Mouse (Mus musculus): ENCODE results near the gene Pcgf2. TPM values are rescaled to one million over a fixed set of nuclear protein-coding genes. Genes with fewer than 3 reads are reported as not detected.
"Not testable (repeated sequence)": the region's sequence is repeated elsewhere in the genome, so short reads cannot be mapped to it uniquely, and the experiment has no call there.

Gene Pcgf2
- total RNA-seq, 1 experiment from 2014 or later = 0.82 TPM

DNA sequence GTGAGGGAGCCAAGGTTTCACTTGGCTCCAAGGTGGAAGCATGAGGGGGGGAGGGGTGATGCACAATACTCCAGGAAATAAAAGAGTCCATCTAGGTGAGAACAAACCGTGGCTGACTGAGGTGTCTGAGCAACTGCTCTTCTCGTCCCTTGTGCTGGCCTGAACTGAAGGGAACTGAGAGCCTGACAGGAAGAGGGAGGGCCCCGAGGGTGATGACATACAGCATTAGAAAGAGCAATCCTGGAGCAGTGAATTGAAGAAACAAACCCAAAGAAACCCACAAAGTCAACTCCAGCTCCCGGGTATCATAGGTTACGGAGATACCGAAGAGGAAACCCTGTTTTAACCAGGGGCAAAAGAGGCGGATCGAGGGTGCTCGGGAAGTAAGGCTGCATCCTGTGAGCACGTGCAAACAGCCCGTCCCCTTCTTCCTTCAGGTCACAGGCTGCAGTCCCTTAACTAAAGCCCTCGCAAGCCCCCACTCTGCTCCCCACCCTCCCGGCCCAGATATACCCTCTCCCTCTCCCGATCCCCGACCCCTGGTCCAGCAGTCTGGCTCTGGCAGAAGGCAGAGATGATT, 18.1 kb upstream of the Pcgf2 start:
- ATAC-seq (replicated peaks; ENCODE audit: low read depth, poor library complexity, severe bottlenecking) = peak; percentile 65

DNA sequence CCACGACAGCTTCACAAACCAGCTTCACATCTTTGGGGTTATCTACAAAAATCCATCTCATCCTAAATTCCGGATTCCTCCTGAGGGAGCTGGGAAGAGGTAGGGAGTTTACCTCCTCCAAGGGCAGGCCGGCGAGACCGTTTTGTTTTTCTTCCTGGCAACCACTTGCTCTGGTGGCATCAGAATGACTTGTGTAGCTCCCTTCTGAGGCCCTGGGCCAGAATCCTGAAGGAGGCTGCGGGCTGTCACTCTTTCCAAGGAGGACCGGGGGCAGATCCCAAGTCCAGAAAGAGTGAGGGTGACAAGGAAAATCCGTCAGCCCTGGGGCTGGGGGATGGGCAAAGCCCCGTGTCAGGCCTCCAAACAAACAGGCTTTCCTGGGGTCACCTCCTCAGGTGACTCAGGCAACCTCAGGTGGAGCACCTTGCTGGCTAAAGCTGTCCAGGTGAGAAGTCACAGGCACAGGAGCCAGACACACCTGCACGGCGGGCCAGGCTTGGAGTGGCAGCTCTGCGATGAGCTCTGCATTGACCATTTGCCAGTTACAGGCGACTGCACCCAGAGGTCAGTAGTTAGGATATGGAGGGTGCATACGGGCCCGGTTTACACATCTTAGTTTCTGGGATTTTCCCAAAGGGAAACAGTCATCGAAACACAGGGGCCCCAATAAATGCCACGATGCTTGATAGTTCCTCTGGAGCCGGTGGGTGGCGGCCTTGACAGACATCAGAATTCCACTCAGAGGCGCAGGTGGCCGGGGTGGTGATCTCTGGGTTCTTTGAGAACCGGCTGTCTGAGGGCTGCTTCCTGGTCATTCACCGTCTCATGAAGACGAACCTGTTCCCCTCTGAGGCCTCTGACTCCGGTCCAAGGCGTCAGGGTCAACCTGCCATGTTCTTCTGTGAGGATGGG, 17.3 kb upstream of the Pcgf2 start:
- ATAC-seq (replicated peaks; ENCODE audit: low read depth, poor library complexity, severe bottlenecking) = no peak

DNA sequence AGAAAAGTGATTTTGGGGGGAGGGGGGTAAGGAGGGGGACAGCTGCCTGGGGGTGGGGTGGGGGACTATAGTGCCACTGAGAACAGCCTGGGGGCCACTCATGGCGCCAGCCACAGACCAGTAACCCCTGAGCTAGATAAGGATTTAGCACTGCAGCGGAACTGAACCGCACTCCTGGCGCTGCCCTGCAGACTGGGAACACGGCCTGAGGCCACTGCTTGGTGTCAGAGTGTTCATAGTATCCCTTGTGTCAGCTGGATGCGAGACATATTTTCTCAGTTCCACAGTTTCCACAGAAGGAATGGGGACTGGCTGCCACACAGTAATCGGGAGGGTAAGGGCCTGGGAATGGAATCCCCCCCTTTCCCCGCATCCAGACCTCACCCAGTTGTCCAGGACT, 15.7 kb upstream of the Pcgf2 start:
- no peak for ATAC-seq (replicated peaks; ENCODE audit: low read depth, poor library complexity, severe bottlenecking)

DNA sequence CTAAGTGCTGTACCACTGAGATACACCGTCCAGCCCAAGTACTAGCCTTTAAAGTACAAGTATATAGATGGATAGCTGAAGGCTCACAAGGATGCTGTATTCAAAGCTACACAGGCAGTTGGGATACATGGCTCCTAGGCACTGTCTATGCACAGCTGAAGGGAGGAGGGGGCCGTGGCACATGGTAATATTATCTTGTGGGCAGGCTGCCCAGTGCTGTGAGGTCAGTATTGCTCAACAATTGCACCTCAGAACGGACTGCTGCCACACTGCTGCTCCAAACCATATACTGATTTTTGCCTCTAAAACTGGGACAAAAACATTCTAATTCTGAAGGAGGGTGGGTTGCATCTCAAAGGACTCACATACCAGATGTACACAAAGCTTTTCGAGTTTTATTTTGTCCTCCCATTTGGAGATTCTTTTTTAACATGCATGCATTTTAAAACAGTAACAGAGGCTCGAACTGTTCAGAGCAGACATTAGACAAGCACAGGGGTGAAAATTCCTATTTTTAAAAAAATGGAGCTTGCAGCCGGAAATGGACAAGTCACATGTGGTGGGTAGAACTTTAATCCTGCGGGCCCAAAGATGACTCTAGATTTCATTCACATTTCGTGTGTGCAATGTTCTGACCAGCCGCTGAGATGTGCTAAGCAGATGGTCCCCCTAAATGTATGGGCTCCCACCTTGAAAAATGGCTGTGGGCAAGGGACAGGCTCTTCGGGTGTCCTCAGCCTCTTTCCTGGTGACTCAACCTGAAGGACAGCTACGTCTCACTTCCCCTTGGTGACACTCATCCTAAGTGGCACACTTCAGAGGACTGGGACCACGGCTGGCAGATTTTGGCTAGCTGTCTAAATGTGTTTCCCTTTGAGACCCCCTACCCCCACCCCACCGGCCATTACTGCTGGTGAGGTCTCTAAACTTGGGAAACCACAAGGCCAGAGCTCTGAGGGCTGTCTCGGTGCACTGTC, 14.8 kb upstream of the Pcgf2 start:
- ATAC-seq (replicated peaks; ENCODE audit: low read depth, poor library complexity, severe bottlenecking) = no peak

DNA sequence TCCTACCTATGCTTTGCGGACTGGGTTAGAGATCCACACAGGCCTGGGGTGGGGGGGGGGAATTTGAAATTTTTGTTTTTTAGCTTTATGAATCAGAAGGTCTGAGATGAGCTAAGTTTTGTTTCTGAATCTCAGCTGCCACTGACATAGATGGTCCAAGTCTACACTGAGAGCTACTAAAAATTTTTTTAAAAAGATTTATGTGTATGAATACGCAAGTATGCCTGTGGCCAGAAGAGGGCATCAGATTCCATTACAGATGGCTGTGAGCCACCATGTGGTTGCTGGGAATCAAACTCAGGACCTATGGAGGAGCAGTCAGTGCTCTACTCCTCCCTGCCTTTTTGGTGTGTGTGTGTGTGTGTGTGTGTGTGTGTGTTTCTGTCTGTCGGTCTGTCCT, 14.1 kb upstream of the Pcgf2 start:
- no peak for ATAC-seq (replicated peaks; ENCODE audit: low read depth, poor library complexity, severe bottlenecking)

DNA sequence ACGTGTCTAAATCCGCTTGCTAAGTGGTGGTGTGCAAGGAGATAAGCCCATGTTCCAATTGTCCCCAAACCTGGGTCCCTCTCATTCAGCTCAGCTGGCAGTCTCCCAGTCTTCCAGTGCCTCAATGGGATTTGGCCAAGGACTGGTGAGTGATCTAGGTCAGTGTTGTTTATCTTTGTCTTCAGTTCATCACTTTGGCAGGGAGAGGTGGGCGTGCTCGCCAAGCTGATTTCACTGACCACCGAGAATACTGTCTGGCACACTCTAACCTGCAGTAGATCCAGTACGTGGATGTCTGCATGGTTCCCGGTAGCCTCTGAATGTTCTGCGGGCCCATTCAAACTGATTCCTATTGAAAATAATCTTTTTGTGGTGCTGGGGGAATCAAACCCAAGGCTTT, 13.6 kb upstream of the Pcgf2 start:
- no peak for ATAC-seq (replicated peaks; ENCODE audit: low read depth, poor library complexity, severe bottlenecking)

DNA sequence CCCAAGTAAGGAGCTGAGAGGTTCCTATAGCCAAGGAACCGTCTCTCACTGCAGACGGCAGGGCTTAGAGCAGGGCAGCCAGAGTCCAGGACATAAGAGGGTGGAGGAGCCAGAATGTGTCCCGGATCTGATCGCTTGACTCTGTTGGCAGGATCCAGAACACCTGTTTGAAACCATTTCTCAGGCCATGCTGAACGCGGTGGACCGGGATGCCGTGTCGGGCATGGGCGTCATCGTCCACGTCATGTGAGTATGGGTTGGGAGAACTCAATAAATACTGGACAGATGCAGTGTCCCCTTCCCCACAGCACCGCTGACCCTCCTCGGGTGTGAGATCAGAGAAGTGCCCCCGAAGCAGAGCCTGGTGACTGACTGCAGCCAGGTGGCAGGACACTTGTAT, 12.0 kb upstream of the Pcgf2 start:
- ATAC-seq (replicated peaks; ENCODE audit: low read depth, poor library complexity, severe bottlenecking) = no peak

DNA sequence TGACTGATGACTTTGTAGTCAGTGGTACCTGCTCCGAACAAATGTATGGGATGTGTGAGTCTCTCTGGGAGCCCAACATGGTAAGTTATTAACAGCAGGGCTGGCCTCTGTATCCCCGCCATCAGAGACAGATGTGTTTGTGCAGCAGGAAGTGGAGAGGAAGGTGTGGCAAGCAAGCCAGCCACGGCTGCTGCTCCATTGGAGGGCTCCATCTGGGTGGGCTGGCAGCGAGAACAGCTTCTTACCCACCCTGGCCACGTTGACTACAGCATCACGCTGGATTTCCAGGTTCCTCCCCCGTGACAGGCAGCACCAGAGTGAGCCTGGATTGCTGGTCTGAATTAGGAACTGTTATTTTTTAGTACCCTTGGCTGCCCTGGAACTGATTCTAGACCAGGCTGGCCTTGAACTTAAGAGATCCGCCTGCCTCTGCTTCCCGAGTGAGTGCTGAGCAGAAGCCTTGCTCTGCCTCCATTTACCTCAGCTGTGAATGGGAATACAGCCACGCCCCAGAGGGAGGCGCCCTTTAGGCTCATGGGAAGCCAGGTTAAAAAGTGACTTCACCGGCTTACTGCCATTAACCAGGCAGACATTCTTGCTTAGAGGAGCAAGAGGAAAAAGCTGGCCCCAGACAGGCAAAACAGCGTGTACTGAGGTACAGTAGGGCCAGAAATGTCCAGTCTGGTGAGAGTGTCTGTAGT, 11.1 kb upstream of the Pcgf2 start:
- ATAC-seq (replicated peaks; ENCODE audit: low read depth, poor library complexity, severe bottlenecking) = 0 out of 2 replicates have a peak, but pooled peaks have one; percentile 30

DNA sequence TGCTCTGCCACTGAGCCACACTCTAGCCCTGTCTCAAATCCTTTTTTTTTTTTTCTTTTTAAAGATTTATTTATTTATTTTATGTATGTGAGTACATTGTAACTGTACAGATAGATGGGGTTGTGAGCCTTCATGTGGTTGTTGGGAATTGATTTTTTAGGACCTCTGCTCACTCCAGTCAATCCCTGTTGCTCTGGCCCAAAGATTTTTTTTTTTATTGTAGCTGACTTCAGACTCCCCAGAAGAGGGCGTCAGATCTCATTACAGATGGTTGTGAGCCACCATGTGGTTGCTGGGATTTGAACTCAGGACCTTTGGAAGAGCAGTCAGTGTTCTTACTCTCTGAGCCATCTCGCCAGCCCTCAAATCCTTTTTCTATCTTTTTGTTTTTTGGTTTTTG, 9.8 kb upstream of the Pcgf2 start:
- ATAC-seq (replicated peaks; ENCODE audit: low read depth, poor library complexity, severe bottlenecking) = not testable (repeated sequence)

DNA sequence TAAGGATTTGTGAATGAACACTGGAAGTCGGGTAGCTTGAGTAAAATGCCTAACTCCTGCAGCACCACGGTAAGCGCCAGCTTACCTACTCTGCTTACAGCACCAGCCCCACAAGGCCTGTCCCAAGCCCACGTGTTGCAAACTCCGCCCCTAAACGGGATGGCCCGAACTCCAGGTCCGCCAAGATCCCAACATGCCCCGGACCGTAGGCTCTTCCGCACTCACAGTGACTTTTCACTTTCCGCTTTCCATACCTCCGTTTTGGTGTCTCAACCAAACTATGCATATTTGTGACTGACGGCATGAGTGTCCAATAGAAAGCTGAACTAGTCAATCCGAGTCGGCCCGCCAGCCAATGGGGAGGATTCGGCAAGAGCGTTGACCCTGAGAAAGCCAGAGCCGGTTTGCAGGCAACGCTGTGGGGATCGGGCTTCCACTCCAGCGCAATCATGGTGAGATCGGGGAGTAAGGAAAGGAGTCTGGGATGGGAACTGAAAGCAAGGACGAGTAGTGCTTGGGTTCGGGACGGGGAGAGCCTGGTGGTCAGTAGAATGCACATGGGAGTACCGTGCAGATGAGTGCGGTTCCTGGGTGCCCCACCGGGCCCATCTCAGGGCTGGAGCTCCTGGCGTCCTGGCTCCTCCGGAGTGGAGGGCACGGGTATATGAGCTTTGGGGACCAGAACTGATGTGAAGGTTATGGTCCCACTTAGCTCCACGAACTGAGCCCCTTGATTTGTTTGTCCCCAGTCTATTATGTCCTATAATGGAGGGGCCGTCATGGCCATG, 2.9 kb upstream of the Pcgf2 start, which contains the start of gene Psmb3:
Gene Psmb3 (plus strand): TSS at position 361 of the 788 bp plus-strand sequence.
- peak; percentile 83 for ATAC-seq (replicated peaks; ENCODE audit: low read depth, poor library complexity, severe bottlenecking)

DNA sequence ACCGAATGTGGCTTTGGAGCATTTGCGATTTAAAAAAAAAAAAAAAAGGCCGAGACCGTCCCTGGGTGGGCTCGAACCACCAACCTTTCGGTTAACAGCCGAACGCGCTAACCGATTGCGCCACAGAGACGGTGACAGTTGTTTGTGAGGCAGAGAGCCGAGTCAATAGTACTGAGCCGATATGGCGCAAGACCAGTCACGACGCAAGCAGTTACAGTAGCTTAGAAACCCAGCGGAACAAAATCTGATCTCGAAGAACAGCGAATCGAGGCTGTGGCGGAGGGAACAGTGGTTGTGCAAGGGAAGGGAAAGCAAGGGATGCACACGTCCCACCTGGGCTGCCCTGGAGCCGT, 2.1 kb upstream of the Pcgf2 start:
- ATAC-seq (replicated peaks; ENCODE audit: low read depth, poor library complexity, severe bottlenecking) = peak; percentile 43

DNA sequence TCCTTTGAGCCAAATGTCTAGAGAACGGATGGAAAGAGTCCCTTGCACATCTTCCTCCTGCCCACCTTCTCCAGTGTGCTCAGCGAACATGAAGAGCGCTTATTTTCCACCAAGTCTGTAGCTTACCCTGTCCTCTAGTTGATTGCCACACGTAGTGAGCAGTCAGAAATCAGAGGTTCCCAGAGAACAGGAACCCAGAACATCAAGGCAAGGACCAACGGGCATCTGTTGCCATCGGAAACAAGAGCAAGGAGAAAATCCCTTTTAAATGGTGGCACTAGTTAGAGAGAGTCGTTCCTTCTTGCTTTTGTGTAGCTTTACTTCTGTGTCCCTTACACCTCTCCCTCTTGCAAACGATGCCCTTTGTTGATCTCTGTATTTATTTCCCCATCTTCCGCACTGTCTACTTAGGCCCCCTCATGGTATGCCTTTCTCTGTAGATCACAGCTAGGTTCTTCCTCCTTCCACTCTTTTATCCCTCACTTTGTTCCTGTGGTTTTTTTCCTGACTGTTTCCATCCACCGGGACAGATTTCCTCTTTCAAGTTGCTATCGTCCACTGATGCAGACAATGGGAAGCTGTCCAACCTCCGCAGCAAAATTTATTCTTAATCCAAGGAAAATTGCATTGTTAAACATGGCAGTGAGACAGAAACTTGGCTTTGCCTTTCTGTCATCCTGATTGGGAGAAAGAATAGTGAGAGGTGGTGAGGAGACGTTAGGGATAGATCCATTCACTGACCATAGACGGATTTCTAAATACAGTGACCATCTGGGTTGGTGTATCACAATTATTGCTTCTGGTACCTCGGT, 1.5 kb upstream of the Pcgf2 start:
- ATAC-seq (replicated peaks; ENCODE audit: low read depth, poor library complexity, severe bottlenecking) = no peak

DNA sequence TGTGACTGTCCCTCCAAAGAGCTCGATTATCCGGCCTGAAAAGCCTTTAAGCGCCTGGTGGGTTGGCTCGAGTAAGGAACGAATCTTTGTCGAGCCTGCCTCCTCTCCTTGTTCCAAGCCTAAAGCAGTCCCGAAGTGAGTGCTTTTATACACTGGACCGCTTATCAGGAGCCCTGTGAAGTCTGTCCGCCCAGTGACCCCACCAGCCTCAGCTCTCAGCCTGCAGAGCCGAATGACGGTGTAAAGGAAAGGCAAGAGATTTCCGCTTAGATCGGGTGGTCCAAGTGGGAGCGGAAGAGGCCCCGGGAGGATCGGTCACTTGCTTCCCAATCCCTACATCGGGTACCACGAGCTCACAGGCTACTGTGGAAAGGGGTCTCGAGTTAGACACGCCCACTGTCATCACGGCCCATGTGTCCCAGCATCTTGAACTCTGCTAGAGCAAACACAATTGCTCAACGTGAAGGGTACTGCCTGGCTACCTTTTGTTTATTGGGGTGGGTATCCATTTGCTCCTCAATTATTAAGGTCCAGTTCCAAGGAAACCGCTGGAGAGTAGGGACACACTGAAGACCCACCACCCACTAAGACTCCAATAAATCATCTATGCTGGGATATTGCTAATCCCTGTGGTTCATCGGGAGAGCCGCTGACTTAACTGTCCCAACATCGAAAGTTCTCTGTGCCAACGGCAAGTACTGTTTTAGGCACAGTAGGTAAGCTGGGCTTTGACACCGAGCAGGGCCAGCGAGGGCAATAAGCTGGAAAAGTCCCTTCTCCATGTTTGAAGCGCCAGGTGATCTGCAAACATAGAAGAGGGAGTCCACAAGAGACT, 666 bp upstream of the Pcgf2 start:
- ATAC-seq (replicated peaks; ENCODE audit: low read depth, poor library complexity, severe bottlenecking) = no peak

DNA sequence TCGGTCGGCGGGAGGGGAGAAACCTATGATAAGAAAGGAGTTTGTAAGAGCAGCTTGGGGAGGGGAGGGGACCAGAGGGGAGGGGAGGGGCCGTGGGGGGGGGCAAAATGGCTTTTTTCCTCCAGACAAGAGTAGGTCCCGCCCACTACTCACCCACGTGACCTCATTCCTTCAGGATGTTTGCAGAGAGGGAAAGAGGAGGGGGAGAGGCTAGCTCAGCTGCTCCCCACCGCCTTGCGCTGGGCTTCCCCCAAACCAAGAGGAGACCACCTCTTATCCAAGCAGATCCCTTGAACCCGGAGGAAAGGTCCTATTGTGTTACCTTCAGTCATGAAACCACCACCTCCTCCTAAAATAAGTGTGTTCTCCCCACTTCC, 683 bp downstream of the Pcgf2 start:
- no peak for ATAC-seq (replicated peaks; ENCODE audit: low read depth, poor library complexity, severe bottlenecking)

DNA sequence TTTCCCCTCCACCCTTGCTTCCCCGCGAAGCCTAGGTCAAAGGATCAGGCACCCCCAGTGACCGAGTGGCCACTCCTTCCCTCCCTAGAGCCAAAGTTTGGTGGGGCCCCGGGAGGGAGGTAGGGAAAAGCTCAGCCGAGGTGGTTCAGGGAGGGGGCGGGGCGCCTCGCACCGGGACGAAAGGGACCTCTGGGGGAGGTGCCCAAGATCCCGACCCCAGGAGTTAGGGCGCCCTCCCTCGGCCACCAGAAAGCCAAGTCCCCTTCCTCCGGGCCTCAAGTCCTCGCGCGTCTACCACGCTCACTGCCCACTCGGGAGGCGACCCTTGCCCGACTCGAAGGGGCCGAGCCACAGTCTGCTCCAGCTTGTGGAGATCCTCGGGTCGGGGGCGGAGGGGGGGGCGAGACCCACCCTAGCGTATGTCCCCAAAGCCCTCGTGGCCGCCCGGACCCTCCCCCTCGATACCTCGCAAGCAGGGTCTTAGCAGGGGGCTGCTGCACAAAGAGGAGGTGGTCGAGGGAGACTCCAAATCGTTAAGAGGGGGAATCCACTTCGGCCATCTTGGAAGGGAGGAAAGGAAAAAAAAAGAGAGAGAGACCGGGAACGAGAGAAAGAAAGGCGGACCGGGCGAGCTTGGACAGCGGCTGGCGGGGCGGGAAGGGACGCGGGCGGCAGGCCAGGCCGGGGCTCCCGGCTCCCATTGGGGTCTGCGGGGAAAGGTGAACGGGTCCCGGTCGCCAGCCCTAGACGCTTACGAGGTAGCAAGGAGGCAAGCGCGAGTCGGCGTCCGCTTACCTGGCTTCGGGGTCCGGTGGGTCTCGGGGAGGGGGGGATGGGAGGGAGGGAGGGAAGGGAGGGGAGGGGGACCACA, 1.3 kb downstream of the Pcgf2 start:
- ATAC-seq (replicated peaks; ENCODE audit: low read depth, poor library complexity, severe bottlenecking) = no peak

DNA sequence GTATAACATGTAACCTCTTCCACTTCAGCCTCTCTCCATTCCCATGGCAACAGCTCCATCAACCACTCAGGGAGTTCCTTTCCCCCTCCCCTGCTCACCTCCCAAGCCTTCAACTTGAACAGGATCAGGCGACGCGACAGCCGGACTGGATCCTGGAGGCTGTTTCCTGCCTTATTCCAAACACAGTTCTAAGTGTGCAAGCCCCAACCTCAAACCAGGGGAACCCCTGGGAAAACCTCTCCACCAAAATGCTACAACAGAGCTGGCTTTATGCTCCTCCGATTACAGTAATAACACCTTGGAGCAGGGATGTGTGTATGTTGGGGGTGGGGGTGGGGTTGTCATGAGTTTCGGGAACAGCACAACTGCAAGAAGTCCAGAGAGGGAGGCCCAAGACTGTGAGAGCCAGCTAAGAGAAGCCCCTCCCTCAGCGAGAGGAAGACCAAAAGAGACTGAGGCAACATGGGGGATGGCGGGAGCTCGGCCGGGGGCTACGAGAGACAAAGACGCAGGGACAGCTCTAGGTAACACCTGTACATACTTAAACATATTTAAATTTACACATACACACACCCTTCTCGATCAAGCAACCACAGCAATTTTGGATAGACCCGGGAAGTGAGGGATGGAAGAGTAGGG, 2.3 kb downstream of the Pcgf2 start:
- no peak for ATAC-seq (replicated peaks; ENCODE audit: low read depth, poor library complexity, severe bottlenecking)

Data from common myeloid progenitor, adult 5-6 weeks (primary cell).